Mouse (Mus musculus): ENCODE measurements around the gene Dnal1.
"Not testable (repeated sequence)": the region's sequence is repeated elsewhere in the genome, so short reads cannot be mapped to it uniquely, and the experiment has no call there.

The Dnal1 gene

GRCm38 (mm10) chr12:84114153-84114994, at the start of gene Dnal1:
TSS of gene Dnal1 (plus strand) at chr12:84114366.
- peak; percentile 91 to 92 for DNase-seq

- DNase-seq, result no peak
Measured at GRCm38 (mm10) chr12:84064621-84065020, 49.5 kb upstream of the Dnal1 start.

GRCm38 (mm10) chr12:84067752-84068151, 46.4 kb upstream of the Dnal1 start:
- no peak for DNase-seq

- DNase-seq, result no peak
Measured at GRCm38 (mm10) chr12:84068296-84068695, 45.9 kb upstream of the Dnal1 start.

GRCm38 (mm10) chr12:84068986-84069385, 45.2 kb upstream of the Dnal1 start, which contains the start of gene Acot5:
TSS of gene Acot5 (plus strand) at chr12:84069325.
- no peak for DNase-seq

GRCm38 (mm10) chr12:84069582-84069981, 44.6 kb upstream of the Dnal1 start:
- DNase-seq, result peak; percentile 26 to 58

- DNase-seq, result no peak
Measured at GRCm38 (mm10) chr12:84071696-84072095, 42.5 kb upstream of the Dnal1 start.

- no peak for DNase-seq
Measured at GRCm38 (mm10) chr12:84077371-84077990, 36.7 kb upstream of the Dnal1 start.

GRCm38 (mm10) chr12:84083842-84084241, 30.3 kb upstream of the Dnal1 start:
- no peak for DNase-seq

- DNase-seq, result no peak
Measured at GRCm38 (mm10) chr12:84084581-84084980, 29.6 kb upstream of the Dnal1 start.

- not testable (repeated sequence) for DNase-seq
Measured at GRCm38 (mm10) chr12:84094666-84095065, 19.5 kb upstream of the Dnal1 start.

GRCm38 (mm10) chr12:84099605-84100004, 14.6 kb upstream of the Dnal1 start:
- DNase-seq, result no peak

GRCm38 (mm10) chr12:84100071-84100470, 14.1 kb upstream of the Dnal1 start:
- no peak for DNase-seq

GRCm38 (mm10) chr12:84100604-84101492, 13.3 kb upstream of the Dnal1 start, which contains the start of gene Acot6:
TSS of gene Acot6 (plus strand) at chr12:84100654.
- peak; percentile 46 to 67 for DNase-seq

GRCm38 (mm10) chr12:84101493-84101845, 12.7 kb upstream of the Dnal1 start:
- no peak for DNase-seq

- no peak for DNase-seq
Measured at GRCm38 (mm10) chr12:84107012-84107411, 7.2 kb upstream of the Dnal1 start.

- no peak for DNase-seq
Measured at GRCm38 (mm10) chr12:84107692-84108091, 6.5 kb upstream of the Dnal1 start.

- no peak for DNase-seq
Measured at GRCm38 (mm10) chr12:84109924-84110323, 4.2 kb upstream of the Dnal1 start.

GRCm38 (mm10) chr12:84110814-84111213, 3.4 kb upstream of the Dnal1 start:
- no peak for DNase-seq

- no peak for DNase-seq
Measured at GRCm38 (mm10) chr12:84113676-84114075, 490 bp upstream of the Dnal1 start.

- no peak for DNase-seq
Measured at GRCm38 (mm10) chr12:84119584-84119983, 5.4 kb downstream of the Dnal1 start.

- DNase-seq, result no peak
Measured at GRCm38 (mm10) chr12:84125892-84126291, 11.7 kb downstream of the Dnal1 start.

GRCm38 (mm10) chr12:84126899-84127298, 12.7 kb downstream of the Dnal1 start:
- DNase-seq, result no peak

Measured in cerebellum, adult 18-20 months (tissue).